Mouse (Mus musculus): ENCODE measurements around the gene Neurod2.

Neurod2 gene

GRCm38 (mm10) chr11:98354445-98354844 lies 25.0 kb upstream of the Neurod2 start:
- no peak for DNase-seq (ENCODE audit: inconsistent ontology term)

- DNase-seq (ENCODE audit: inconsistent ontology term), result no peak
These were observed 24.3 kb upstream of the Neurod2 start for GRCm38 (mm10) chr11:98353651-98354211.

- DNase-seq (ENCODE audit: inconsistent ontology term), result no peak
These were observed 23.0 kb upstream of the Neurod2 start for GRCm38 (mm10) chr11:98352272-98352990.

GRCm38 (mm10) chr11:98349308-98349707 lies 19.9 kb upstream of the Neurod2 start:
- DNase-seq (ENCODE audit: inconsistent ontology term), result no peak

- peak; percentile 69 for DNase-seq (ENCODE audit: inconsistent ontology term)
These were observed 18.9 kb upstream of the Neurod2 start, which contains the start of gene Ppp1r1b for GRCm38 (mm10) chr11:98348083-98348961. TSS of gene Ppp1r1b (plus strand) at chr11:98348404.

- DNase-seq (ENCODE audit: inconsistent ontology term), result no peak
These were observed 18.1 kb upstream of the Neurod2 start for GRCm38 (mm10) chr11:98347385-98348082.

- DNase-seq (ENCODE audit: inconsistent ontology term), result no peak
These were observed 16.7 kb upstream of the Neurod2 start for GRCm38 (mm10) chr11:98346168-98346567.

GRCm38 (mm10) chr11:98345253-98345652 lies 15.8 kb upstream of the Neurod2 start:
- peak; percentile 54 for DNase-seq (ENCODE audit: inconsistent ontology term)

GRCm38 (mm10) chr11:98342000-98342945 lies 12.8 kb upstream of the Neurod2 start:
- DNase-seq (ENCODE audit: inconsistent ontology term), result peak; percentile 84

GRCm38 (mm10) chr11:98341174-98341573 lies 11.7 kb upstream of the Neurod2 start:
- DNase-seq (ENCODE audit: inconsistent ontology term), result no peak

GRCm38 (mm10) chr11:98340597-98340996 lies 11.1 kb upstream of the Neurod2 start:
- DNase-seq (ENCODE audit: inconsistent ontology term), result no peak

- DNase-seq (ENCODE audit: inconsistent ontology term), result no peak
These were observed 10.3 kb upstream of the Neurod2 start for GRCm38 (mm10) chr11:98339679-98340287.

GRCm38 (mm10) chr11:98339071-98339501 lies 9.6 kb upstream of the Neurod2 start:
- peak; percentile 80 for DNase-seq (ENCODE audit: inconsistent ontology term)

- DNase-seq (ENCODE audit: inconsistent ontology term), result peak; percentile 61
These were observed 9.1 kb upstream of the Neurod2 start for GRCm38 (mm10) chr11:98338507-98338961.

- no peak for DNase-seq (ENCODE audit: inconsistent ontology term)
These were observed 7.0 kb upstream of the Neurod2 start for GRCm38 (mm10) chr11:98336245-98337107.

- DNase-seq (ENCODE audit: inconsistent ontology term), result no peak
These were observed 5.8 kb upstream of the Neurod2 start for GRCm38 (mm10) chr11:98335250-98335649.

- no peak for DNase-seq (ENCODE audit: inconsistent ontology term)
These were observed 4.7 kb upstream of the Neurod2 start for GRCm38 (mm10) chr11:98333981-98334741.

- DNase-seq (ENCODE audit: inconsistent ontology term), result no peak
These were observed 3.8 kb upstream of the Neurod2 start for GRCm38 (mm10) chr11:98333263-98333696.

All from Muller cell, postnatal 12 days (primary cell).